Mouse (Mus musculus): ENCODE results near the gene Cables2. TPM values are rescaled to one million over a fixed set of nuclear protein-coding genes. Genes with fewer than 3 reads are reported as not detected.

Gene Cables2
- polyA plus RNA-seq, 1 experiment from 2014 or later, result 8.5 TPM

DNA sequence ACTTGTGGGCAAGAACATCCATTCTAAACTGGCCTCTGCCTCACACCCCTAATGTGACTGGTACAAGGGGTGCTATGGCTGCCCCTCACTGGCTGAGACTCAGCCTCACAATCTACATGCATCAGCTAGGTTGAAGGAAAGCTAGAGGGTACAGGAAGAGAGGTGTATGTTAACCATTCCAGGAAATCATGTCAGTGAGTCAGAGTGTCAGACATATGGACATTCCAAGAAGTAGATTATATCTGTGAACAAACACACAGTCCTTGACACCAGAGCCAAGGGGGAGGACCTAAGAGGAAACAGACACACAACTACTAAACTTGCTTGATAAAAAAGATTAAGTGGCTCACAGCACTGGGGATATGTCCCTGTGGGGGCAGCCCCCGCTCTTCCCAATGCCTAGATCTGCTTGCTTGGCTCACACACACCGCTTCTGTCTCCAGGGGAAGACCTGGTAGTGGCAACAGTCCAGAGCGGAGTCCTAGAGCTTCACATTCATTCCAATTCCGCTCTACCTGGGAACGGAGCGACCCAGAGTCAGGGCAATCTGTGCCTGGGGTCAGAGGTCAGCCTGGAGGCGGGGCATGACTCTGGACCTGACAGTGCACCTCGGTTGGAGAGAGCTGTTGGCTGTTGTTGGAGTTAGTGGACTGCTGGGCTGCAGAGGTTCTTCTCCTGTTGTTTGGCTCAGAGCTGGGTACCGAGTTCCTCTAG, 24.2 kb downstream of the Cables2 start:
- DNase-seq (ENCODE audit: low spot score), result peak; percentile 58
- Histone ChIP-seq H3K27ac (replicated peaks) (peak overlapping the region; percentile 69), H3K36me3 (ENCODE audit: control insufficient read depth, insufficient read depth, low read length) (no peaks in the 10 kb centered on the region), H3K9ac (ENCODE audit: low read length) (peak overlapping the region; percentile 13; the same call in 1 of the 2 replicates), H3K4me1 (replicated peaks; ENCODE audit: control insufficient read depth, insufficient read depth) (peaks cover 4% of the 10 kb centered on the region; the same call in 1 of the 2 replicates), H3K27me3 (ENCODE audit: control insufficient read depth, insufficient read depth, low read length) (no peaks in the 10 kb centered on the region), H3K4me2 (replicated peaks; ENCODE audit: low read depth) (no peak overlapping the region), H3K9me3 (ENCODE audit: control insufficient read depth, low read length) (no peaks in the 10 kb centered on the region), H3K4me3 (ENCODE audit: low read depth, low read length) (no peak overlapping the region)
- peak; percentile 85 for ATAC-seq (ENCODE audit: low FRiP score, low TSS enrichment)
- 47% methylated on average over 9 of the region's 9 CpGs for WGBS
- TF ChIP-seq EP300 (optimal IDR thresholded peaks at IDR 0.05) (no peak), CTCF (IDR thresholded peaks at IDR 0.05; ENCODE audit: low read depth) (no peak)

DNA sequence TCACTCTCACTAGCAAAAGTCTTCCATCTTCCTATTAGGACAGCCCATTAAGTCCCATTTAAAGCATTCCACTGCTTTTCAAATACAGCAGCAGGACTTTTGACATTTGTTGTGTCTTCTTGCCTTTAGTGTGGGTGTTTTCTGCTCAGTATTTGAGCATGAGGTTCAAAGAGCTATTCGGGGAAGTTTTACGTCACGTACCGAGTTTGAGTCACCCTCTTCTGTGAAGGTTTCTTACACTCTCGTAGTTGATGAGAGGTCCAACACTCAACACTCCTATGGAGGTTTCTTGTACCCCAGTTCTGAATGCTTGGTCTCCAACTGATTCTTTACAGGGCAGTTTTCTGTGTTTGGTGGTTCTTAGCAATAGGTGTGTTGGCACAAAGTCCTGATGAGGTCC, 25.4 kb downstream of the Cables2 start:
- no peaks in the 10 kb centered on the region for H3K27me3 ChIP-seq (ENCODE audit: control insufficient read depth, insufficient read depth, low read length)
- no peaks in the 10 kb centered on the region for H3K9me3 ChIP-seq (ENCODE audit: control insufficient read depth, low read length)
- DNase-seq (ENCODE audit: low spot score) (no peak), ATAC-seq (ENCODE audit: low FRiP score, low TSS enrichment) (no peak)
- no peaks in the 10 kb centered on the region for H3K36me3 ChIP-seq (ENCODE audit: control insufficient read depth, insufficient read depth, low read length)
- H3K4me2 ChIP-seq (replicated peaks; ENCODE audit: low read depth), result no peak overlapping the region
- whole genome bisulfite sequencing, result 88% methylated on average over 5 of the region's 5 CpGs
- TF ChIP-seq EP300 (optimal IDR thresholded peaks at IDR 0.05) (no peak), CTCF (IDR thresholded peaks at IDR 0.05; ENCODE audit: low read depth) (no peak)
- H3K4me3 ChIP-seq (ENCODE audit: low read depth, low read length), result no peak overlapping the region
- H3K9ac ChIP-seq (ENCODE audit: low read length), result no peak overlapping the region
- H3K4me1 ChIP-seq (replicated peaks; ENCODE audit: control insufficient read depth, insufficient read depth), result peaks cover 4% of the 10 kb centered on the region; the same call in 1 of the 2 replicates
- H3K27ac ChIP-seq (replicated peaks), result no peak overlapping the region

DNA sequence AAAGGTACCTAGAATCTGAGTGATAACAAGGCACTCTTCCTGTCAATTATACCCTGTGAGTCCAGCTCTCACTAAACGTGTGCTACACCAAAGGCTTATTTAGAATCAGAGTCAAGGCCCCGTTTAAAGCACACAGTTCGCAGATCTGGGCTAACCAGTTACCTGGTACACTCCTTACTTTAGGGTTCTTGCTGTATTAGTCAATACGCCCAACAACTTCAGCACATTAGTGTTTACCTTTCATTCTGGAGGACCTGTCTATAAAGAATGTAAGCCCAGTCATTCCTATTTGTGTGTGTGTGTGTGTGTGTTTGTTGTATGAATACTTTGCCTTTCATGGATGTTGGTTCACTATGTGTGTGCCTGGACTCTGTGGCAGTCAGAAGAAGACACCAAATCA, 30.2 kb downstream of the Cables2 start:
- 65% methylated on average over 4 of the region's 4 CpGs for WGBS
- peak; percentile 80 for ATAC-seq (ENCODE audit: low FRiP score, low TSS enrichment)
- H3K4me2 ChIP-seq (replicated peaks; ENCODE audit: low read depth), result no peak overlapping the region
- H3K9ac ChIP-seq (ENCODE audit: low read length), result no peak overlapping the region
- no peaks in the 10 kb centered on the region for H3K9me3 ChIP-seq (ENCODE audit: control insufficient read depth, low read length)
- H3K27me3 ChIP-seq (ENCODE audit: control insufficient read depth, insufficient read depth, low read length), result no peaks in the 10 kb centered on the region
- H3K36me3 ChIP-seq (ENCODE audit: control insufficient read depth, insufficient read depth, low read length), result no peaks in the 10 kb centered on the region
- no peak for DNase-seq (ENCODE audit: low spot score)
- H3K4me3 ChIP-seq (ENCODE audit: low read depth, low read length), result no peak overlapping the region
- no peaks in the 10 kb centered on the region for H3K4me1 ChIP-seq (replicated peaks; ENCODE audit: control insufficient read depth, insufficient read depth)
- H3K27ac ChIP-seq (replicated peaks), result no peak overlapping the region
- no peak for TF ChIP-seq EP300 (optimal IDR thresholded peaks at IDR 0.05)
- no peak for TF ChIP-seq CTCF (IDR thresholded peaks at IDR 0.05; ENCODE audit: low read depth)

DNA sequence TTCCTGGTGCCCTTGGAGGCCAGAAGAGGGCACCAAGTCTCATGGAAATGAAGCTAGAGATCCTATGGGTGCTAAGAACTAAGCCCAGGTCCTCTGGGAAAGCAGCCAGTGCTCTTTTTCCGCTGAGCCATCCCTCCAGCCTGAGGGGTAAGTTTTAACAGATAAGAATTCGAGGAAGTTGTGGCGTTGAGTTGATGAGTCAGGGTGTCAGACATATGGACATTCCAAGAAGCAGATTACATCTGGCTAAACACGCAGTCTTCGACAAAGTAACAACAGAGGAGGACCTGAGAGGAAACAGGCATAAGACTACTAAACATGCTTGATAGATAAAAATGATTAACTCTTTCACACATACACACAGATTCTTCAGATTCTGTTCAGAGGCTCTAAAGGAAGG, 34.7 kb downstream of the Cables2 start:
- H3K27ac ChIP-seq (replicated peaks), result no peak overlapping the region
- no peak for ATAC-seq (ENCODE audit: low FRiP score, low TSS enrichment)
- H3K4me3 ChIP-seq (ENCODE audit: low read depth, low read length), result no peak overlapping the region
- H3K9ac ChIP-seq (ENCODE audit: low read length), result no peak overlapping the region
- H3K27me3 ChIP-seq (ENCODE audit: control insufficient read depth, insufficient read depth, low read length), result no peaks in the 10 kb centered on the region
- peaks cover 11% of the 10 kb centered on the region; the same call in 1 of the 2 replicates for H3K4me1 ChIP-seq (replicated peaks; ENCODE audit: control insufficient read depth, insufficient read depth)
- no peak for DNase-seq (ENCODE audit: low spot score)
- no peak for TF ChIP-seq EP300 (optimal IDR thresholded peaks at IDR 0.05)
- no peak for TF ChIP-seq CTCF (IDR thresholded peaks at IDR 0.05; ENCODE audit: low read depth)
- H3K4me2 ChIP-seq (replicated peaks; ENCODE audit: low read depth), result no peak overlapping the region
- no peaks in the 10 kb centered on the region for H3K9me3 ChIP-seq (ENCODE audit: control insufficient read depth, low read length)
- 60% methylated on average over 5 of the region's 5 CpGs for WGBS
- no peaks in the 10 kb centered on the region for H3K36me3 ChIP-seq (ENCODE audit: control insufficient read depth, insufficient read depth, low read length)

DNA sequence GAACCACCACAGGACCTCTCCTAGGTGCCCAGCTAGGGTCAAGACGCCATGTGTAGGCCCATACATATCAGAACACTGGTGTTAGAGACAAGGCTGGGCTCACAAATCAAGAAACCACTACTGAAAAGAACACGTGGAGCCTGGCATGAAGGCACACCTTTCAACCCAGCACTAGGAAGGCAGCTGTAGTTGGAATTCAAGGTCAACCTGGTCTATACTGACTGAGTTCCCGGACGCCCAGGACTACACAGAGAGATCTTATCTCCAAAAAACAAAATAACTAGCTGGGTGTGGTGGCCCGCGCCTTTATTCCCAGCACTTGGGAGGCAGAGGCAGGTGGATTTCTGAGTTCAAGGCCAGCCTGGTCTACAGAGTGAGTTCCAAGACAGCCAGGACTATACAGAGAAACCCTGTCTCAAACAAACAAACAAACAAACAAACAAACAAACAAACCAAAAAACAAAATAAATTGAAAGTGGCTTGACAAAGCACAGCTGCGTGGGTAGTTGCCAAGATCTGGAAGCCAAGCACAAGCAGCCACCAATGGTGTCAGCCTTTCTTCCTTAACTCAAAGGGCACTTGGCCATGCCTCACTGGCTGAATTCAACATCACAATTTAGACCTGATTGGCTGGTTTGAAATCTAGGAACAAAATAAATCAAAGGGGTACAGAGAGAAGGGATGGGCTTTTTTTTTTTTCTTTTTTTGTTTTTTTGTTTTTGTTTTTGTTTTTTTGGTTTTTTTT, 35.5 kb downstream of the Cables2 start:
- H3K9ac ChIP-seq (ENCODE audit: low read length), result no peak overlapping the region
- H3K36me3 ChIP-seq (ENCODE audit: control insufficient read depth, insufficient read depth, low read length), result no peaks in the 10 kb centered on the region
- TF ChIP-seq CTCF (IDR thresholded peaks at IDR 0.05; ENCODE audit: low read depth) (no peak), EP300 (optimal IDR thresholded peaks at IDR 0.05) (no peak)
- peak overlapping the region; percentile 65 for H3K27ac ChIP-seq (replicated peaks)
- DNase-seq (ENCODE audit: low spot score), result no peak
- no peak overlapping the region for H3K4me2 ChIP-seq (replicated peaks; ENCODE audit: low read depth)
- ATAC-seq (ENCODE audit: low FRiP score, low TSS enrichment), result no peak
- no peak overlapping the region for H3K4me3 ChIP-seq (ENCODE audit: low read depth, low read length)
- peaks cover 17% of the 10 kb centered on the region; the same call in 1 of the 2 replicates for H3K4me1 ChIP-seq (replicated peaks; ENCODE audit: control insufficient read depth, insufficient read depth)
- WGBS, result 80% methylated on average over 7 of the region's 7 CpGs
- H3K27me3 ChIP-seq (ENCODE audit: control insufficient read depth, insufficient read depth, low read length), result no peaks in the 10 kb centered on the region
- H3K9me3 ChIP-seq (ENCODE audit: control insufficient read depth, low read length), result no peaks in the 10 kb centered on the region

DNA sequence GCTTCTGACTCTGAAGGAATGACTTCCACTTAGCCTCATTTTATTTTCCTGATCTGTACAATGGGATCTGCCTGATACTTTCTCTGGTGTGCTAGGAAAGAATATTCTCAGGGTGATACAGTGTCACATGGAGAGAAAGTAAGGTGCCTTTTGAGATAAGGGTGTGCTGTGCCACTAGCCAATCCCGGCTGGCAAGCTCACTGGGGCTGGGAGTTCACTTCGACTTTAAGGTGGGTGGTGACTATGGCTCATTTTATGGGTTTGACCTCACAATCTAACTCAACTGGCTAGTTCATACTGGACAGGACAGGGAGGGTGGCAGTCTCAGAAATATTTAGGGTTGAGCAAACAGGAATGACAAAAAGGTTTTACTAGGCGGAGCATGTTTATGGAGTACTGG, 36.4 kb downstream of the Cables2 start:
- no peaks in the 10 kb centered on the region for H3K9me3 ChIP-seq (ENCODE audit: control insufficient read depth, low read length)
- ATAC-seq (ENCODE audit: low FRiP score, low TSS enrichment), result no peak
- WGBS, result 66% methylated on average over 3 of the region's 3 CpGs
- H3K27ac ChIP-seq (replicated peaks), result peak overlapping the region; percentile 65
- H3K4me1 ChIP-seq (replicated peaks; ENCODE audit: control insufficient read depth, insufficient read depth), result peaks cover 18% of the 10 kb centered on the region; the same call in 1 of the 2 replicates
- H3K36me3 ChIP-seq (ENCODE audit: control insufficient read depth, insufficient read depth, low read length), result no peaks in the 10 kb centered on the region
- no peaks in the 10 kb centered on the region for H3K27me3 ChIP-seq (ENCODE audit: control insufficient read depth, insufficient read depth, low read length)
- DNase-seq (ENCODE audit: low spot score), result no peak
- TF ChIP-seq CTCF (IDR thresholded peaks at IDR 0.05; ENCODE audit: low read depth), result no peak
- no peak for TF ChIP-seq EP300 (optimal IDR thresholded peaks at IDR 0.05)
- H3K4me2 ChIP-seq (replicated peaks; ENCODE audit: low read depth), result no peak overlapping the region
- no peak overlapping the region for H3K9ac ChIP-seq (ENCODE audit: low read length)
- no peak overlapping the region for H3K4me3 ChIP-seq (ENCODE audit: low read depth, low read length)

Measured in stomach, postnatal 0 days (tissue).